Mouse (Mus musculus) cerebral cortex, adult 2 months (tissue): ENCODE data around the gene Arl4c.

Source experiments
- WGBS: fragments of 180-500 bp; shearing (Covaris S2); methylation state at CpG from one replicate; pipeline ENCODE4 v1.1.7; 2018; 5-methylcytosine and 5-hydroxymethylcytosine counted together

The Arl4c gene

GRCm38 (mm10) chr1:88625190-88625589 is 76.8 kb downstream of the Arl4c start:
- WGBS = 79% methylated on average over 1 of the region's 1 CpGs

- WGBS = 99% methylated on average over 4 of the region's 4 CpGs
These were observed 77.6 kb downstream of the Arl4c start for GRCm38 (mm10) chr1:88624376-88624775.

- WGBS = 68% methylated on average over 8 of the region's 8 CpGs
These were observed 78.4 kb downstream of the Arl4c start for GRCm38 (mm10) chr1:88623541-88624115.
